27 mouse cellular contexts compared by ENCODE assay signal in the genomic region with DNA sequence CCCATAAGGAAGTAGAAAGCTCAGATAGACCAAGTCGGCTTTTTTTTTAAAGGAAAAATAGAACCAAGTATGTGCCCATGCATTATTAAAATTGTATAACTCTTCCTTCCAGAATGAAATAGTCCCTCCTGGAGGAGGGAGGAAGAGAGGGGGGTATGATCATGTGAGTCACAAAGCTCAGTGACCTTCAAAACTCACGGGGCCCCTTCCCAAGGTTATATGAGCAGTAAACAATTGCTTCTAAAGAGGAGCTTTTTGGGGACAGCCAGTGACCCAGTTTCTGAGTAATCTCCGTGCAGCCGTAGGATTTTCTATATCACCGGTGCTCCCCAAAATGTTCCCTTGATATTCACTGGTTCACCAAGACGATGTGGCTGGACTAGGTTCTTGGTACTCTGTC.
"Had no signal": no experiment of that assay in that cellular context is flagged by ENCODE, and none has a peak within 500 bp of the region (broad histone marks: within the 10 kb centered on the region; RNA-seq: fewer than 3 reads in every experiment).

No protein-coding gene starts in this region.

- H3K4me2 ChIP-seq: heart, embryonic 11.5 days; heart, embryonic 13.5 days; heart, embryonic 15.5 days; hindbrain, embryonic 13.5 days; hindbrain, embryonic 15.5 days; limb, embryonic 12.5 days; liver, embryonic 12.5 days had no signal

- H3K9ac ChIP-seq: heart, embryonic 13.5 days; heart, embryonic 15.5 days; hindbrain, embryonic 13.5 days; hindbrain, embryonic 15.5 days; limb, embryonic 12.5 days; liver, embryonic 12.5 days; liver, embryonic 14.5 days had no signal

- H3K36me3 ChIP-seq: heart, embryonic 13.5 days; heart, embryonic 15.5 days; hindbrain, embryonic 13.5 days; hindbrain, embryonic 15.5 days; limb, embryonic 10.5 days; limb, embryonic 12.5 days; liver, embryonic 12.5 days had no signal

- H3K4me1 ChIP-seq: heart, embryonic 13.5 days; heart, embryonic 15.5 days; hindbrain, embryonic 13.5 days; hindbrain, embryonic 15.5 days; limb, embryonic 10.5 days; limb, embryonic 12.5 days; liver, embryonic 12.5 days had no signal

- ATAC-seq: hindbrain, postnatal 0 days; intestine, embryonic 16.5 days; liver, embryonic 12.5 days had no signal

- H3K27ac ChIP-seq: heart, adult 2 months; heart, embryonic 13.5 days; heart, embryonic 15.5 days; hindbrain, embryonic 13.5 days; hindbrain, embryonic 15.5 days; hindbrain, postnatal 0 days; left cerebral cortex, adult 2 months; limb, embryonic 10.5 days; limb, embryonic 12.5 days; liver, embryonic 12.5 days; liver, embryonic 14.5 days had no signal

- H3K4me3 ChIP-seq: heart, adult 2 months; heart, embryonic 13.5 days; heart, embryonic 15.5 days; hindbrain, embryonic 13.5 days; hindbrain, embryonic 15.5 days; left cerebral cortex, adult 2 months; limb, embryonic 10.5 days; limb, embryonic 12.5 days; liver, embryonic 12.5 days had no signal

- DNase-seq: gastrocnemius, postnatal 14 days; gastrocnemius, postnatal 36 days; heart, adult 11 months; heart, adult 2 months; heart, postnatal 14 days; heart, postnatal 36 days; kidney, adult 11 months; kidney, adult 8-10 months; kidney, postnatal 10 days; kidney, postnatal 25 days; kidney, postnatal 4 days; layer of hippocampus, adult 9-11 months; layer of hippocampus, postnatal 36 days; liver; lung, adult 18-20 months had no signal

- H3K9me3 ChIP-seq: heart, embryonic 13.5 days; heart, embryonic 15.5 days; hindbrain, embryonic 13.5 days; hindbrain, embryonic 15.5 days; limb, embryonic 10.5 days; limb, embryonic 12.5 days; liver, embryonic 12.5 days had no signal

- H3K27me3 ChIP-seq: heart, embryonic 13.5 days; heart, embryonic 15.5 days; hindbrain, embryonic 13.5 days; hindbrain, embryonic 15.5 days; limb, embryonic 12.5 days; liver, embryonic 12.5 days had no signal
